Mouse (Mus musculus): ENCODE results near the gene Etfa.

Etfa gene

GRCm38 (mm10) chr9:55423451-55424424 lies 88.3 kb downstream of the Etfa start:
- no peak for DNase-seq

DNA sequence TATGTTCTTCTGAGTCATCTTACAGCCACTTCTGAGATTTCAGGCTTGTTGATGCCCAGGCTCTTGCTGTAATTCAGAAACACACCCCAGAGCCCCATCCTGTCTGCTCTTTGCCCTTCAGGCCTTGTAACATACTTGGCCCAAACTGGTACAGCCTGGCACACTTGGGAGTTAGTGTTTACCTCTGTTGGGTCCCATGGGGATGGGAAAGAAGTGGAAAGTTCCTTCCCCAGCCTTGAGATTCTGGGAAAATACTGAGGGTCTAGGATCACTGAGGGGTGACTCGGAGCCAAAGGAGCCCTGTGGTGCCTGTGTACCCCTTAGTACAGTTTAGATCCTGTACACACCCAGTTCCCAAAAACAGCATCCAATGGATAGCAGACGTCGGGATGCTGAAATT lies 90.3 kb downstream of the Etfa start:
- DNase-seq, result no peak

- no peak for DNase-seq
Measured at GRCm38 (mm10) chr9:55411154-55411553, 100.9 kb downstream of the Etfa start.

GRCm38 (mm10) chr9:55410430-55410829 lies 101.6 kb downstream of the Etfa start:
- DNase-seq, result no peak

- DNase-seq, result no peak
Measured at GRCm38 (mm10) chr9:55409833-55410232, 102.2 kb downstream of the Etfa start.

DNA sequence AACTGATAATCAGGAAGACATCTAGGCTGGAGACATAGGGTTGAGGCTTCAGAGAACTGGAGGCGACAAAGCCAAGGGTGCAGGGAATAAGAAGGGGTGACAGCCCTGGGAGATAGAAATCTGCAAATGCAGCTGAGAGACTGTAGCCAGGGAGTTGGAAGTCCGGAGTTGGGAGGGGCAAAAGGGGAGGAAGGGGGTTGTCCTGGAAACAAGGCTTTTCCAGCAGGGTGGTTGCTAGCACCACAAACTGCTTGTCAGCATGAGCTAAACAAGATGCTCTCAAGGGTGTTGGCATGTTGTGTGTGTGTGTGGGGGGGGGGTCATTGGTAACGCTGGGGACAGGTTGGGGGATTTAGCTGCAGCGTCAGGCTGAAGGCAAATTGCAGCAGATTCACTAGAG lies 103.2 kb downstream of the Etfa start:
- no peak for DNase-seq

- no peak for DNase-seq
Measured at GRCm38 (mm10) chr9:55406773-55407172, 105.3 kb downstream of the Etfa start.

DNA sequence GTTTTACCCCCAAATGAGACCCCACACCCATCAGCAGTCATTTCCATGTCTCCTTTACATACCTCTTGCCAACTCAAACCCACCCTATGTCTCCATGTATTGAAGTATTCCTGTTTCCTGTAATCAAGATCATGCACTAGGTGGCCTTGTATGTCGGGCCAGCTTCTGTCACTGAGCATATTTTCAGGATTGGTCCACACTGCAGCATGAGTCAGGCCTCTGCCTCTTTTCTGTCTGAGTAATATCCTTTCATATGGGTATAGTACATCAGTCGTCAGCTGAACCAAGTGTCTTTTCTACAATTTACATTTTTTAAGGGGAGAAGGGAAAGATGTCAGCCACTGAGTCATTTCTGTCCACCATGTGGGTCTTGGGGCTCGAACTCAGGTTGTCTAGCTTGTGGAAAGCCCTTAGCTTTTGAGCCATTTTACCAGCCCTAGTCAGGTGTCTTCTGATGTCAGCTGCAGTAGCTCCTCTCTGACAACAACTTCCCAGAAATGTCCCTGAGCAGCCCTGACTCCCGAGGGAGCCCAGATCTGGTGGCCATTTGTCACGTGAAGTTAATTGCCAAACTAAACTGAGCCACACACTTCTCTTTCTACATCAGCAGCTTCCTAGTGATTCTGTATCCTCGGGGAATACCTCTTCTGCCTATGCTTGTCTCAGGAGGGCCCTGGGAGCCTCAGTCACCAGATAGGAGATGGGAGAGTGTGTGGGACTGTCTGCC lies 106.9 kb downstream of the Etfa start:
- no peak for DNase-seq

Measured in liver (tissue).